Mouse (Mus musculus): ENCODE data around the gene Psmb8. TPM values are rescaled to one million over a fixed set of nuclear protein-coding genes. Genes with fewer than 3 reads are reported as not detected.
A peak's percentile ranks its signal among the peaks of the same experiment; 100 is the strongest.

Gene Psmb8
- 230 and 263 TPM in 2 replicates for total RNA-seq (2015)
- 339 and 455 TPM in 2 replicates for total RNA-seq (2017)

DNA sequence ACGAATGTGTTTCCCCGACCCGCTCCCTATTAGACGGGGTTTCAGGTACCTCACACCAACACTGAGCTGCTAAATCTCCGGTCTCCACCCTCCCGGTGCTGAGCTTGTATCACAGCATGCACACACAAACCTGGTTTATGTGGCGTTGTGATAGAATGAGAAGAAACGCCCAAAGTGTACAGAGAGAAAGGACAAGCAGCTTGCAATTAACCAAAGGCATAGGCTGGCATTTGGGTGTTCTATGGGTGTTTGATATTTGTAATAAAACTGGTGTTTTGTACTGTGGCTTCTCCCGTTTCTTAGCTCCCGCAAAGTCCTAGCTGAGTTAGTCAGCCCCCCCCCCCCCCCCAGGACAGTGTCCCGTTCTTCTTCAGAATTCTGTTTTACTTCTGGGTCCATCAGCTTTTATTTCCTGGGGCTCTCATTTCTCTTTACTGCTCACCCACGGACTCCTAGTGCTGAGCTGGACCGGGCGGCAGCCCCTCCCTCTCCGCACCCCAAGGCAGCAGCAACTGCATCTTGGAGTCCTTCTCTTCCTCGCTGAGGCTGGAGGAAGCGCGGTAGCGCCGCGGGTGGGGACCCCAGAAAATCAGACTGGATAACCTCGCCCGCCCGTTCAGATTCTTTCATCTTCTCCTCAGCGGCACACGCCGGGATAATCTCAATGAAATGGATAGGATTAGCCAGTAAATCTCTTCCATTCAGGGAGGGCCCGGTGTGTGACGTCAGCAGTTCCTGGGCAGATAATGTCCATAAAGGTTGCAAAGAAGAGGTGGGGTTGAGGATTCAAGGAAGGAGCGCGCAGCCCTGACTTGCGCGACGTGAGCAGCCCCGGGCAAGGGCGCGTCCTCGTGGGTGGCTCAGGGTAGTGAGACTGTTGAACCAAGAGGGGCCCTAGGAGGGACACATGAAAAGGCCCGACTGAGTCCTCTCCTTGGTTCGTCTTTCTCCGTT is at the start of gene Psmb8:
Psmb8 (plus strand) TSS at position 781 of the 954 bp plus-strand sequence.
- peak; percentile 77 for ATAC-seq (ENCODE audit: poor library complexity, severe bottlenecking)

DNA sequence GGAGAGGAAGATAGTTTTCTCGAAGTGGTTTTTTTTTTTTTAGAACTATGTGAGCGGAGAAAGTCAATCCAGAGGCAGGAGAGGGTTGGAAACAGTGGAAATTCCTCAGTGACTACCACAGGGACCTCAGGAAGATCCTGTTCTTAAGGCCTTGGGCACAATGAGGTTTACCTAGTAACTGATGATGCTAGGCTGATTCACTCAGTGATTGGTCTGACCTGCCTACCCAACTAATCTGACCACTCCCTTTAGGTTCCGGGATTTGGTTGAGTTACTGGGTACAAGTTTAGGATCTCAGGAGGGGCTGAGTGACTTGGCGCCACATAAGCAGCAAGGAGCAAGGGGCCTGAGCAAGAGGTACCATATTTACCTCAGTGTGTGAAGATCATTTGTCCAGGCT is 44.6 kb upstream of the Psmb8 start, which contains the start of gene H2-DMb1:
H2-DMb1 (plus strand) TSS at position 150 of the 400 bp plus-strand sequence.
- ATAC-seq (ENCODE audit: poor library complexity, severe bottlenecking) = peak; percentile 89

DNA sequence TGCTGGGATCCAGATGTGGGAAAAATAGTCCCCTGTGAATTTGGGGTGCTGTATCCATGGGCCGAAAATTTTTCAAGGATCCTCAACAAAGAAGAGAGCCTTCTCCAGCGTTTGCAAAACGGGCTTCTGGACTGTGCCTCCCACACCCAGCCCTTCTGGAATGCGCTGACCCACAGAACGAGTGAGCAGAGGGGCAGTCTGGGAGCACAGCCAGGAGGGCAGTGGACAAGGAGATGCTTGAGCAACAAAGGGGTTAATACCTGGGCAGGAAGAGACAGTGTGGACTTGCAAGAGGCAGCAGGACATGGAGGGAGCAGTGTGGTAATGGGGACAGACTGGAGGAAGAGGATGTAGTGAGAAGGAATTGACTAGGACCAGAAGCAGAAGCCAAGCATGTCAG is 42.0 kb upstream of the Psmb8 start:
- no peak for ATAC-seq (ENCODE audit: poor library complexity, severe bottlenecking)

DNA sequence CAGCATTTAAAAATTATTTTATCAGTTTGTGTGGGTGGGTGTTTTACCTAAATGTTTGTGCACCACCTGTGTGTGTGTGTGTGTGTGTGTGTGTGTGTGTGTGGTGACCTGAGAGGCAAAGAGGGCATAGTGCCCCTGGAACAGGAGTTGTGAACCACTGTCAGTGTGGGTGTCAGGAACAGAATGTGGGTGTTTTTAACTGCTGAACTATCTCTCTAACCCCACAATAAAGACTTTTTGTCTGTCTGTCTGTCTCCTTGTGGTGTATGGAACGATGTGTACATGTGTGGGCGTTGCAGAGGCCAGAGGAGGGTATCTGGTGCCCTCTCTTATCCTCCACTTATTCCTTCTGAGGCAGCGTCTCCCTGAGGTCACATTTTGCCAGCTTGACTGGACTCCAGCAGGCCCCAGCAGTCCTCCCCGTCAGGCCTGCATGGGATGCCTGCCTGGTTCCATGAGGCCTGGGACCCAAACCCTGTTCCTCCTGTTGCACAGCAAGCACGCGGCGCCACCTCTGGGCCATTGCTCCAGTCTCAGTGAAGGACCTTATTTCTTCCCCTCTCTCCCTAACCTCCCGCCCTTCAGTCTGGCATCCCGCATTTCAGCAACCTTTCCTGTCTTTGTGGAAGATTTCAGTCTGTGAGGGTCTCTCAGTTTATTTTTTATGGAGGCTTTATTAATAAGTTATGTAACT is 33.2 kb upstream of the Psmb8 start:
- no peak; the same call in 1 of the 2 replicates for ATAC-seq (ENCODE audit: poor library complexity, severe bottlenecking)

DNA sequence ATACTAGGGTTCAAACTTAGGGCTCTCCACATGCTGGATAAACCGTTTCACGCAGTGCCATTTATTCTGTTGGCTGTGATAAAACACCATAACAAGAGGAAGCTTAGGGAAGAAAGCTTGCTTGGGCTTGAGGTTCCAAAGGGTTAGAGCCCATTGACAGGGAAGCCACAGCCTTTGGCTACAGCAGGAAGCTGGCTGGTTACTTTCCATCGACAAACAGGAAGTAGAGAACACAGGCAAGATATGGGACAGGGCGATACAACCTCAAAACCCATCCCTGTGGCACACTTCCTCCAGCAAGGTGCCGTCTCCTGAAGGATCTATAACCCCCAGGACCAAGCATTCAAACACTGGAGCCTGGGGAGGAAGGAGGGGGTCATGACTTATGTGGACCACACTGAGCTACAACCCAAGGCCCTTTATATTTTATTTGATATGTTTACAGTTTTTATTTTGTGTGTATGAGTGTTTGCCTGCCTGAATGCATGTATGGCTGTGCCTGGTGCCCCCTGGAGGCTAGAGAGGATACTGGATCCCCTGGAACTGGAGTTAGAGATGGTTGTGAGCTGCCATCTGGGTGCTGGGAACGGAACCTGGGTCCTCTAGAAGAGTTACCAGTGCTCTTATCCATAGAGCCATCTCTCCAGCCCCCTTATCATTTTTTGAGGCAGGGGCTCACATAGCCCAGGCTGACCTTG is 32.3 kb upstream of the Psmb8 start:
- ATAC-seq (ENCODE audit: poor library complexity, severe bottlenecking) = peak; percentile 83

DNA sequence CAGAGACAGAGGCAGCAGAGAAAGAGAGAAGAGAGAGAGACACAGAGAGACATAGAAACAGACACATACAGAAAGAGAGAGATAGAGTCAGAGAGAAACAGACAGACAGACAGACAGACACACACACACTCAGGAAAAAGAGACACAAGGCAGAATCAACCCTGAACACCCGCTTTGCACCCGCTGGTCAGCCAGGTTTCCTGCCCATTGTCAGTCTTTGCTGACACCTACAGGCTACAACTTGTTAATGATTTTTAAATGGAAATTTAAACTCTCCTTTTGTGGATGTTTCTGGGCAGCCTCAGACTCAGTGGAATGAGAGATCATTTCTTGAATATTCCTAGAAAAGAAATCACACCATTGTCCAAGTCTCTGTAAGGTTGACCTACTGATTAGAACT is 28.2 kb upstream of the Psmb8 start:
- peak; percentile 56 for ATAC-seq (ENCODE audit: poor library complexity, severe bottlenecking)

DNA sequence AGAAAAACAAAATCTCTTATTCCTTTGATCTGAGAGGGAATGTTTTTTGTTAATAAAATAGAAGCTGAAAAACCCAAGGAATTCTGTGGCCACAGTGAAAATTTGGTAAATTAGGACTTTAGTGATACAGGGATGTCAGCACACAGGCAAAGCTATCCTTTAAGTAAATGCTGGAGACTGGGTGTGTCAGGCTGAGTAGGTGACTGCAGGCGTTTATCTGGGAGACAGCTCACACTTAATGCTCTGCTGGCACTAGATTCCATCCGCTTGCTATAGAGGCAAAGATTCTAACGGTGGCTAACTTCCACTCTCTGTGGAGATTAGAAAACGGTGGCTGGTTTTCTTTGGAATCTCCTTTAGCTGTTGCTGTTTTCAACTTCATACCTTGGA is 27.0 kb upstream of the Psmb8 start:
- no peak for ATAC-seq (ENCODE audit: poor library complexity, severe bottlenecking)

DNA sequence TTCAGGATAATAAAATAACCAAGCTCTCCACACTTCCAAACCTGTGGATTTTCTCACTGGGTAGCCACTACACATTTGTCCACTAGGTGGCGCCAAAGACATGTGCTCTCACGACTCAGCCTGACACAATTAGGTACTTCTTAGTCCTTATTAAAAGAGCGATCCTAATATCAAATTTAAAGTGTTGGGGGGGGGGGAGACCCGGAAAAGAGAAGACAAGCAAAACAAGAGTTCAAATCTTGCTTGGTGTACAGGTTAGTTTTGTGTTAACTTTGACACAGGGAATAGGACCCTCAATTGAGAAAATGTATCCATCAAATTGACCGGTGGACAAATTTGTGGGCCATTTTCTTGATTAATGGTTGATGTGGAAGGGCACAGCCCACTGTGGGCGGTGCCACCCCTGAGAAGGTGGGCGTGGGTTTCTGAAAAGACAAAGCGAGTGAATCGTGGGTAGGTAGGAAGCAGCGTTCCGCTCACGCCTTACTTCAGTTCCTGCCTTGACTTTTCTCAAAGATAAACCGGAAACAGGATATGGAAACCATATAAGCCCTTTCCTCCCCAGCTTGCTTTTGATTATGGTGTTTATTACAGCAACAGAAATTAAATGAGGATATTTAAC is 26.5 kb upstream of the Psmb8 start:
- ATAC-seq (ENCODE audit: poor library complexity, severe bottlenecking) = peak; percentile 83

DNA sequence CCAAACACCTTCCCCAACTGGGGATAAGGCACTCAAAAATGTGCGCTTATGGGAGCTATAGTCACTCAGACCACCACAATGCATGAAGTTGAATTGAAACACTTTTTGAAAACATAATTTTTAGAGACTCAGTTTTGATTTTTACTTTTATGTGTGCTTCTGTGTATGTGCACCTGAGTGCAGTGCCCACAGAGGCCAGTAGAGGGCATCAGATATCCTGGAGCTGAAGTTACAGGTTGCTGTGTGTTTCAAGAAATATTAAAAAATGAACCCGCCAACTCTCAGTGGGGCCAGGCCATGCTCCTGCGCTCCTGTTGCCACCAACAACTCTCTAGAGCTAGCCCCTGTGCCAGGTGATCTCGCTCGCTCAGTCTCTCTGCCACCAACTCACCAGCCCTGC is 25.0 kb upstream of the Psmb8 start:
- ATAC-seq (ENCODE audit: poor library complexity, severe bottlenecking) = no peak

DNA sequence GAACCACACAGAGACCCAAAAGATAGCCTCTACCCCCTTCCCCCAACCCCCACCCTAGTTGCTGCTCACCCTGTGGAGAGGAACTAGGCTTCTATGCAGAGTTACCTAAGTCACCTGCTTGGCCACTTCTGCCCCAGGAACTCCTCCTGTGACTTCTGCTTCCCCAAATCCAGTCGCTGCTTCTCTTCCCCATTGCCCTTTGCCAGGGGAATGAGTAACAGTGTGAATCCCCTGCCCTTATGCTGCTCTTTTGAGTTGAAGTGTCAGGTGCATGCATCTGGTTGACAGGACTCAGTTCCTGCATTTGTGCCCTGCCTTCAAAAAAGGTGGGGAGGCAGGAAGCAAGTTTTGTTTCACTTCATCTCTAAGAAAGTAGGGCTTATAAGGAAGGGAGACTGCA is 23.4 kb upstream of the Psmb8 start:
- ATAC-seq (ENCODE audit: poor library complexity, severe bottlenecking) = peak; percentile 70

DNA sequence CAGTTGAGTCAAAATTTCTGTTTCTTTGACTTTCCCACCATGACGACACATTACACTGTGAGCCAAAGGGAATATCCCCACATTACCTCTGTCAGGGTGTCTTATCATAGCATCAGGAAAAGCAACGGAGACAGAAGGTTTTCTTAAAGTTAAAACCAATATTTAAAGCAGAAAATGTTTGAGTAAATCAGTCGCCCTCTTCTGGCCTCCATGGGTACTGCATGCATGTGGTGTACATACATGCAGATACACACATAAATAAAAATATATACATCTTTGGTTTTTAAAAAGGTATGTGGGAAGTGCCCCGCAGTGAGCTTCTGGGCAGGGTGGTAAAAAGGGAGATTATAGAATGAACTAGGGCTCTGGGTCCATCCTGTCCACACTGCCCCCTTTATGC is 20.3 kb upstream of the Psmb8 start:
- no peak for ATAC-seq (ENCODE audit: poor library complexity, severe bottlenecking)

DNA sequence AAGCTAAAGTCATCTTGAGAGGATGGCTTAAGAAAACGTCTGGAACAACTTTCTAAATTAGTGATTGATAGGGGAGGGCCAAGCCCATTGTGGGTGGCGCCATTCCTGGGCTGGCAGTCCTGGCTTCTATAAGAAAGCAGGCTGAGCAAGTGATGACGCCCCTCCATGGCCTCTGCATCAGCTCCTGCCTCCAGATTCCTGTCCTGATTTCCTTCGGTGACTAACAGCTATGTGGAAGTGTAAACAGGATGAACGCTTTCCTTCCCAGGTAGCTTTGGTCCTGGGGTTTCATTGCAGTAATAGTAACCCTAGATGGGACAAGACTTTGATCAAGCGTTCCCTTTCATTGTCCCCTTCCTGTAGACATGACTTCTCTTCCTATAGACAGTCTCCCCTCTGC is 18.5 kb upstream of the Psmb8 start:
- ATAC-seq (ENCODE audit: poor library complexity, severe bottlenecking) = no peak

DNA sequence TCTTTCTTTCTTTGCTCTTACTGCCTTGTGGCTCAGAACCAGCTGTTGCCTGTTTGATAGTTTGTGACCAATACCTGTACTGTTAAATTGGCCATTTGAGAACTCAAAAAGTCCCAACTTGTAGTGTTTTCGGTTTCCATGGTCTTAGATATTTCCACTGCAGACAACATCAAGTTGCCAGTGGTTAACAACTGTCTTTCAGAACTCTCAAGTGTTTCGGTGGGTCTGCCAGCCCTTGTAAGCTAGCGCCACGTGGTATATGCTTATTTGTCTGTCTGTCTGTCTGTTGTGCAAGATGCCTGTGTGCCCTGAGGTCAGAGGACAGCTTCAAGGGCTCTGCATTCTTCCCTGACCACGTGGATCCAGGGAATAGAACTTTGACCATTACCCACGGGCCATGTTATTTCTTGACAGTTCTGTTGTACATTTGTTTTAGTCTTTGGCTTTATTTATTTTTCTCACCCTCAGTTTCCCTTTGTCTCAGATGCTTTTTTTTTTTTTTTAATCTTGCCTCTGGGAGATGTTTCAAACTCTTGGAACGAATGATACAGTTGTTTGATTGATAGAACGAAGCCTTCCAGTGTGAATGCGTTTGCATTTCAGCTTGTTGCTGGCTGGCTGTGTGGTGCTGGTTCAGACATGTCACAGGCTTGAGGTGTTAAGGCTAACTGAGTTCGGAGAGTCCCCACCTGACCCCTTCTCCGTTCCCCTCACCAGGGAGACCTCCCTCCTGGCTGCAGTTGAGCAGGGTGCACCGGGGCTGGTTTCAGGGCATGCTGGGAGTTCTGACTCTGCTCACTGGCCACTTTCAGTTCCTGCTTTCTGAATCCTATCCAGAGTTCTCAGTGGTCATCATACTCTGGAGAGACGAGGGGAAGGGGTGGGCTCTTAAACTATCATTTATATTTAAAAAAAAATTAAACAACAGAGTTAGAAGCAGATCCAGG is 17.3 kb upstream of the Psmb8 start:
- peak; percentile 51; the same call in 1 of the 2 replicates for ATAC-seq (ENCODE audit: poor library complexity, severe bottlenecking)

DNA sequence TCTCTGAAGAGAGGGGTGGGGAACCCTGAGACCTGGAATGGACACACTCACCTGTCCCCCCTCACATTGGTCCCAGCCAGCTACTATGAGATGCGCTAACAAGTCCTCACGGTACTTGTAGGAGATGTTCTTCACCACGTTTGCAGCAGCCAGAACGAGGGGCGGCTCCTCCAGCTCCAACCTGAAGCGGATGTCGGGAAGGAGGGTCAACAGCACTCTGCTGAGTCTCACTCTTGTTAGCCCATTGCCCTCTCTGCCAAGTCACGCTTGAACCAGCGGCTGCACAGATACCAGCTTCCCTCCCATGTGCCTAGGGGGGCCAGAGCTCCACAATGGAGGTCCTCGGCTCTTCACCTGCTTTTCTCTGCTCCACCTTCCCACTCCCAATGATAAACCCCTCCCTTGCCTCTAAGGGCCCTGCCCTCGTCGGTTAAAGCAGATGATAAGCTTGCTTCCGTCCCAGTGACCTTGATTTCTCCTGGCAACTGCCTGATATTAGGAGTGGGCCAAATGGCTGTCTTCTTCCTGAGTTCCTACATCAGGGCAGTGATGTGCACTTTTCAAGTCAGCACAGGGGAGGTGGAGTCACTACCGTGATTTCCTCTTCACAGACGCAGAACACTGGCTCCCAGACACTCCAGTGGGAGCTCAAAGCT is 13.8 kb upstream of the Psmb8 start:
- no peak for ATAC-seq (ENCODE audit: poor library complexity, severe bottlenecking)

DNA sequence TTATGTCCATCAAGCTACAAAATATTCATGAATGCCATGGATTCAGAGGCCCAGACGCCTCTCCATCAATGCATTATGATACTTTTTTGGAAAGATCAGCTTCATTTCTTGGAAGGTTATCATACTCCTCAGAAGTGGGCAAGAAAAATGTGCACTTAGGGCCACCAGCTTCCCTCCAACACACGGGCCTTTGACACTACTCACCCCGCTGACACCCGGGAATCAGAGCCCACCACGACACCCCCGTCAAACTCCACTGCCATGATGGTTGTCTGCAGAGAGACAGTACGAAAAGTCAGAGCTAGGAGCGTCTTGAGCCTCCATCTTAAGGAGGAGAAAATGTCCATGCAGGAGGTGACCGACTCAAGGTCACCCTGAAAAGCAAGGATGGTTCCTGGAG is 12.0 kb upstream of the Psmb8 start:
- ATAC-seq (ENCODE audit: poor library complexity, severe bottlenecking) = no peak

DNA sequence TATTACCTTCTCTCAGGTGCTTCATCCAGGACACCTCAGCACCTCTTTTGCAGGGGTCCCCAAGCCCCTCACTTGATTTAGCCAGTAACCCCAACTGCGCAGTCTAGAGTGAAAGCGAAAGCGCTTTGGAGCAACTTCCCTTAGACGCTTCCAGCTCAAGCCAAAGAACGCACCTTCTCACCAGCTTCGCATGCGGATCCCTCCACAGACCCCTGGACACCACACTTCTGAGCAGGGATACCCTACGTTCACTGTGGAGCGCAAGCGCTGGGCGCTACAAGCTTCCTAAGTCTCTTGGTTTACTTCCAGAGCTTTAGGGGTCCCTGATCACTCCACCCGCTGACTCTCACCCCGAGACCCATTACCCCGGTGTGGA is 10.6 kb upstream of the Psmb8 start:
- ATAC-seq (ENCODE audit: poor library complexity, severe bottlenecking) = peak; percentile 49

DNA sequence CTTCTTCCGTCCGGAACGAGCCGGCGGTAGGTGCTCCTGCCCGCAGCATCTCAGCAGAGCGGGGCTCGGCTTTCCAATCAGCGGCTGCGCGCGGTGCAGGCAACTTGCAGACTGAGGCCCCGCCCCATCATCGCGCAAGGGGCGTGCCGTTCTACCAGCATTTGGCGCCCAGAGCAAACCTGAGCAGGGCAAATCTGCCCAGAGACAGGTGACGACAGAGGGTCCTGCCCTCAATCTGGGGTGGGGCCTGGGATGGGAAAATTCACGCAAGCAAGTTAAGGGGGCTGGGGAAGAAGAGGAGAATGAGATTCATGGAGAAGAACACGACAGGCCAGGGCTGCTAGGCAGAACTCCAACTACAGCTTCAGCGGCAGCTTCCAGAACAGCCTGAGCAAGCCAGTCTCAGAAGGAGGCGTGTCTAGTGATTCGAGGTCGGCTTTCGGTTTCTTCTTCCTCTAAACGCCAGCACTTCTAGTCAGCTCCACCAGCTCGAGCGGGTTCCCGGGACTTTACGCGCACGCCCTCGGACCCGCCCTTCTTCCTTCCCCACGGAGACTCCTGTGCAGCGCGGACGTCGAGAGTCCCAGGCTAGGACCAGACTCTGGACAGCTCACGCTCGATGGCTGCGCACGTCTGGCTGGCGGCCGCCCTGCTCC is 10.1 kb upstream of the Psmb8 start, which contains the start of the genes Tap1 and Psmb9:
Tap1 (plus strand) TSS at position 293 of the 656 bp plus-strand sequence.
Psmb9 (minus strand) TSS at position 504 of the 656 bp plus-strand sequence.
- ATAC-seq (ENCODE audit: poor library complexity, severe bottlenecking) = peak; percentile 91

DNA sequence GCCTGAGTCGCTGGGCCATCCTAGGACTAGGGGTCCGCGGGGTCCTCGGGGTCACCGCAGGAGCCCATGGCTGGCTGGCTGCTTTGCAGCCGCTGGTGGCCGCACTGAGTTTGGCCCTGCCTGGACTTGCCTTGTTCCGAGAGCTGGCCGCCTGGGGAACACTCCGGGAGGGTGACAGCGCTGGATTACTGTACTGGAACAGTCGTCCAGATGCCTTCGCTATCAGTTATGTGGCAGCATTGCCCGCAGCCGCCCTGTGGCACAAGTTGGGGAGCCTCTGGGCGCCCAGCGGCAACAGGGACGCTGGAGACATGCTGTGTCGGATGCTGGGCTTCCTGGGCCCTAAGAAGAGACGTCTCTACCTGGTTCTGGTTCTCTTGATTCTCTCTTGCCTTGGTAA is 9.5 kb upstream of the Psmb8 start:
- peak; percentile 6; the same call in 1 of the 2 replicates for ATAC-seq (ENCODE audit: poor library complexity, severe bottlenecking)

Measured in megakaryocyte, adult 5-6 weeks (primary cell).